Mouse (Mus musculus): ENCODE measurements around the gene Slc46a2.
A peak's percentile ranks its signal among the peaks of the same experiment; 100 is the strongest.

The Slc46a2 gene

GRCm38 (mm10) chr4:59859693-59860425 lies 55.0 kb downstream of the Slc46a2 start:
- peak; percentile 66 for DNase-seq (ENCODE audit: low spot score)
